Mouse (Mus musculus) kidney, adult 11 months (tissue): ENCODE measurements around the gene Rbp3.

ENCODE experiments used
- DNase-seq: peaks from one replicate; pipeline ENCODE4 v3.0.0; 2022

The Rbp3 gene

DNA sequence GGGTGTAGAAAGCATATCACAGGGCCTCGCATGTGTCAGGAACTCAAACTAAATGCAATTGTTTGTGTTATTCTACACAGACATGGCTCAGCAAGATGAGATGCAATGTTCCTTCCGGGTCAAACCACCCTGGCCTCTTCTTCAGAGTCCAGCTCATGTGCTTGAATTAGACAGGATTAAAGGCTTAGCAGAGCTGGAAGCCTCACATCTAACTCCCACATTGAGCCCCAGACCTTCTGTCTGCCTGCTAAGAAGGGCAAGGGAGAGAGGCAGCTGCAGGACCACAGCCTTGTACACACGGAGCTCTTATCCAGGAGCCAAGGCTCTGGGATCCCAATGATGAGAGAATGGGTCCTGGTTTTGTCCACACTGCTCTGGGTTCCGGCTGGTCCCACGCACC, at the start of gene Rbp3:
Gene Rbp3 (plus strand): TSS at position 243 of the 400 bp plus-strand sequence.
- no peak for DNase-seq

- no peak for DNase-seq
Measured at GRCm38 (mm10) chr14:33904851-33905250, 49.0 kb upstream of the Rbp3 start.

DNA sequence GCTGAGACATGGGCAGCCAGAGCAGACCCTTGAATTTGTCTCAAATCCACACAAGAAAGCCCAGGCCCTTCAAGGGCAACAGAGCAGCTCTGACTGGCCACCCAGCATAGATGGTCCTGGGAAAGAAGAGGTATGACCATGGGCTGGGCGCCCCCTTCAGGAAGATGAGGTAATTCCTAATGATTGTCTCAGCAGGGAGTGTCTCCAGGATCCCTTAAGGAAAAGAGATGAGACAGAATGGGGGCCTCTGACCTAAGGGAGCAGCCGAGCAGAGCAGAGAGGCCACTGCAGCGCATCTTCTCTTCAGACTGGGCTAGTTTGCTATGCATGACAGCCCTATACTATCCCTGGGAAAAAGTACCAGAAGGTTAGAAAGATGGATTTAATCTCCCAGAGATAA, 40.1 kb upstream of the Rbp3 start:
- peak; percentile 37 for DNase-seq

DNA sequence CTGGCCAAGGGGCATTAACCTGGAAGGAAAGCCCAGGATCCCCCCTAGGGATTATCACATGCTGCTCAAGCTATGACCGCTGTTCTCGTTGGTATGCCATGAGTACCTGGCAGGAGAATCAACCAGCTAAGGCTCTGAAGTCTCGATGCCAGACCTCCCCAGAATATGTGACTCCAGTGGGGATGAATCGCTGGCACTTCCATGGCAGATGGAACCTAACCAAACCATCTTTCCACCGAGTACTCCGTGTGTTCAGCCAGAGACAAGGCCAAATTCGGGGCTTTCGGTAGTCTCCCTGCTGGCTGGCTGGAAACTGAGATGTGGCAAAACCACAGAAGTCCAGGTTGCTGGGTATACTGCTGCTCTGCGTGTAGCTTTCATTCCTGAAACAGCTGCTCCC, 39.6 kb upstream of the Rbp3 start:
- DNase-seq: no peak

DNA sequence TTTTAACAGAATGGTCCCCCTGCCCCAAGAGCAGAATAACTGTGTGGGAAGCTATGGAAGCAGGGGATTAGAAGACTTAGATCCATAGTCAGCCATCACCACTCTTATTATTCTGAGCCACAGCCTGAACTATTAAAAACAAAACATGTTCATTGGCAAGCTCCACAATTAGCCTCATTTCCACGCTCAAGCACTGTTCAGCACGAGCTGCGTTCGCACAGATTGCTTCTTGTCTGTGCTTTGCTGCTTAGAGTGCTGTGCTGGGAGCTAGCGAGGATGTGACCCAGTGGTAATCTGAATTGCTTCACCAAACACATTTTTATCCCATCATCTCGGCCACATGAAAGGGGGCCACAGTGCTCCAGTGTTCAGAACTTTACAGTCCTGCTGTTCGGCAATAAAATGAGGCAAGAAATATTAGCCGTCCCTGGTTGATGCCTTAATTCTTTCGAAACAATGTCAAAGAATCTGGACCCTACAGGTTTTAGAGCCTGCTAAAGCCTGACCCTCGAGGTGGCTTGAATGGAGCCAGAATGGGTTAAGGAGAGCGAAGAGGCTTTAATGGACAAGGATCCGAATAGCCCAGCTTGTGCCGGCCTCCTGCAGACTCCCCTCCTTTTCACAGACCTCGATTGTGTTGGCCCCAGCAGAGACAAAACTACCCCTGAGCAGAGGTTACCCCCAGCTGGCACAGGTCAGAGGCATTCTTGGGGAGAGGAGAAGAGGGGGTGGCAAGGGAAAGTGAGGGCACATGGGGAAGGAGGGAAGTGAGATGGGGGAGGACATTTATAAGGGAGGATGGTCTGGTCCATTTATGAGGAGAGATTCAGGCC, 32.9 kb upstream of the Rbp3 start:
- DNase-seq: no peak

DNA sequence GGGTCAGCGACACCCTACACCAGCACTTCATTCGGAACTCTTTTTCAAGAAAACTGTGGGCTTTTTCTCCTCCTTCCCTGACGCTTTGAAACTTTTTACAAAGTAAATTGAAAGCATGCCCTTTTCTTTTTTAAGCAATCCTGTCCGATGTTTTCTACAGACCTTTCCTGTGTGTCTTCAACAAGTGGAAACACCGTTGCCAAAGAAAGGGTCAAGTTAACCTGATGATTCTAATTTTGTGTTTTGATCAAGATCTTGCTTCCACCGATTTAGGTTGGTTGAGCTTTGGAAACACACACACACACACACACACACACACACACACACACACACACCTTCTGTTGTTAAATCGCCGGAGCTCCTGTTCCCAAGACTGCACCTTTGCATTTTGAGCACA, 31.0 kb upstream of the Rbp3 start:
- DNase-seq: no peak

- no peak for DNase-seq
Measured at GRCm38 (mm10) chr14:33923168-33924070, 30.4 kb upstream of the Rbp3 start, which contains the start of gene Gdf10. TSS of gene Gdf10 (plus strand) at chr14:33923587.

DNA sequence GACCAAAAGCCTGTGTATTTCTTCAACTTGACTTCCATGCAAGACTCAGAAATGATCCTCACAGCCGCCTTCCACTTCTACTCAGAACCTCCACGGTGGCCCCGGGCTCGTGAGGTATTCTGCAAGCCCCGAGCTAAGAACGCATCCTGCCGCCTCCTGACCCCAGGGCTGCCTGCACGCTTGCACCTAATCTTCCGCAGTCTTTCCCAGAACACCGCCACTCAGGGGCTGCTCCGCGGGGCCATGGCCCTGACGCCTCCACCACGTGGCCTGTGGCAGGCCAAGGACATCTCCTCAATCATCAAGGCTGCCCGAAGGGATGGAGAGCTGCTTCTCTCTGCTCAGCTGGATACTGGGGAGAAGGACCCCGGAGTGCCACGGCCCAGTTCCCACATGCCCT, 21.9 kb upstream of the Rbp3 start:
- DNase-seq: no peak

- peak; percentile 28 for DNase-seq
Measured at GRCm38 (mm10) chr14:33932935-33933703, 20.7 kb upstream of the Rbp3 start.

DNA sequence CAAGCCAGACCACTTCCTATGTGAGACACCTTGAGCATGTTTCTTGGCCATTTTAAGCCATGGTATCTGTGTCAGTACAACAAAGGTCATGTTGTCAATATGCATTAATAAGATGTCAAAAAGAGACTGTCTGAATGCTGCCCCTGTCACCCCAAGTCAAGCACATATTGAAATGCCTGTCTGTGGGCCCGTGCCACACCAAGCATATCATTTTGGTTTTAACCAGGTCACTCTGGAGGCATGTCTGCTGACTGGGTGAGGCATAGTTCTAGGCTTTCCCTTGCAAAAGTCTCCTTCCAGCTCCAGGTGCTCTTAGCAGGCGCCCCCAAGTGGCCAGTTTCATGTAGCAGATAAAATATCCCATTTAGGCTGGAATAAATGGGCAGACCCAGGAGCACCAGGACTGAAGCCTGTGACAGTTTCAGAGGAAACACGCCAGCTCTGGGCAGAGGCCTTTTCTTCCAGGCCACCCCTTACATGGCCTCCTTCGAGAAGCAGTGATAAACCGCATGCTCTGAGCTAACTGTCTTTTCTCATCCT, 20.0 kb upstream of the Rbp3 start:
- DNase-seq: peak; percentile 14

DNA sequence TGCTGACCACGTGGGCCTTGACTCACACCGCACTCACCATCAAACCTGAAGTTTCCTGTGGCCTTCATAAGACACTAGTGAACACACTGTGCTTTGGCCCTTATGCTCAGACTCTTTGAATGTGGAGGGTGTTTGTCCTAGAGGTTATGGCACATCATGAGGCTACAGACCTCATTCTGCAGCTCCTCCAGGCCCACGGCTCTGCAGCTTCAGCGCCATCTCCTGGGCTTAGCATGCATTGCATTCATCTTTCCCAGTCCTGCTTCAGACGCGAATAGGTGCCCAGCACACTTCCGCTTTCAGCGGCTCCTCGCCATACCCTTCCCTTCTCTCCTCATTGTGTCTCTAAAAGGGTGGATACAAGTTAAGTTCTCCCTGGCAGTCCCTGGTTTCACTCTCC, 14.7 kb upstream of the Rbp3 start:
- DNase-seq: no peak

GRCm38 (mm10) chr14:33940739-33941138, 13.1 kb upstream of the Rbp3 start, which contains the start of gene Gdf2:
TSS of gene Gdf2 (plus strand) at chr14:33941039.
- no peak for DNase-seq

GRCm38 (mm10) chr14:33942222-33942621, 11.6 kb upstream of the Rbp3 start:
- DNase-seq: no peak

DNA sequence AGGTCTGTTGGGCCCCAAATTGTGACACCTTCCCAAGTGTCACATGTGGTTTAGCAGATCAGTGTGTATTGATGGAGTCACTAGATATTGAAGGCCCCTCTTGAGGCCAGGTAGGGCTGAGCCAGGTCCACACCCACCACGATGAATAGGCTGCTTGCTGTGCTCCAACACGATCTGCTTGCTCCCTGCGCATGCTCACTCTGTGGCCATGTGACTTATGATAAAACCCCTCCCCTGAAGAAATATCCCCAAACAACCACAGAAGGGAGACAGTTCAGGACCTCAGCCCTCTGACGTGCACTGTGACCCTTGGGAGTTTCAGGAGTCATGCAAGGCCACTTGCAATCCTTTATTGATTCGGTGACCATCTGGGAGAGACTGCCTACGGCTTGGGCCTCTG, 7.7 kb upstream of the Rbp3 start:
- DNase-seq: no peak

DNA sequence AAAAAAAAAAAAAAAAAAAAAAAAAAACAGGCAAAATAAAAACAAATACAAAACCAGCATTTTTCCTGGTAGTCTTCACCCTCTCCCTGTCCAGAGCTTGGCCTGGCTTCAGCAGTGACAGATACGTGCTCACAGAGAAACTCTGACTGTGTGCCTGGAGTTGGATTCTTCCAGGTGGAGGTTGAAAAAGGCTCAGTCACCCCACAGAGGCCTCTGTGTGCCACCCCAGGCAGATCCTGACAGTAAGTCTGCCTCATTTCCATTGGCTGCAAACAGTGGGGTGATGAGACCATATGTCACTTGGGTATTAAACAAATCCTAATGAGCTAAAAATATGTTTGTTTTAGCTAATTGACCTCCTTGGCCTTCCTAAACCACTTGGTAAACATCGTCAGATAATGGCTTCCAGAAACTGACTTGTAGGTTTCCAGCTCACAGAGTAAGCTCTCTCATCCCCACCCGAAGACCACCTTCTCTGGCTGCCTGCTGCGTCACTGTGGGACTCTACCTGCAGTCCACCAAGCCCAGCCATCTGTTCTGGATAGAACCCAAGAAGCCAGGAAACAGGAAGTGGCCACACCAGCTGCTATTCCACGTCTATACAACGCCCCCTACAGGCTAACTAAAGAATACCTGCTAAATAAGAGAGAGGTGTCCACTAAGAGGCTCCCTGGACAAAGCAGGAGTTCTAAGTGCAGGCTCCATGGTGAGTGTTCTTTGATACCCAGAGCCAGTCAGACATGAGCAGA, 1.4 kb upstream of the Rbp3 start:
- no peak for DNase-seq

- DNase-seq: no peak
Measured at GRCm38 (mm10) chr14:33956055-33956454, 2.3 kb downstream of the Rbp3 start.

DNA sequence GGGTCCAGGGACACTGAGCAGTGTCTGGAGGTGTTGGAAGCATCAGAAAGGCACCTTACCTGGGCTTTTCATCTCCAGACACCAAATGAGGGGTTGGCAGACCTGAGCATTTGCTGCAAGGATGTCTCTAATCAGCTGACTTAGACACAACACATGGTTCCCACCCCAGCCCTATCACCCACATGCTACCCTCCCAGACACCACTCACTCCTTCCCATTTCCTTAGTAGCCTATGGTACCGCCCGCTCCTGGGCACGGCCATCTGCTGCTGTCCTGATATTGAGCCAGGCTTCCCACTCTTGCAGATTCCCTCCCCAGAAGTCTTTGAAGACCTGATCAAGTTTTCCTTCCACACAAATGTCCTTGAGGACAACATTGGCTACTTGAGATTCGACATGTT, 4.4 kb downstream of the Rbp3 start:
- DNase-seq: no peak

- no peak for DNase-seq
Measured at GRCm38 (mm10) chr14:33958841-33959240, 5.0 kb downstream of the Rbp3 start.

DNA sequence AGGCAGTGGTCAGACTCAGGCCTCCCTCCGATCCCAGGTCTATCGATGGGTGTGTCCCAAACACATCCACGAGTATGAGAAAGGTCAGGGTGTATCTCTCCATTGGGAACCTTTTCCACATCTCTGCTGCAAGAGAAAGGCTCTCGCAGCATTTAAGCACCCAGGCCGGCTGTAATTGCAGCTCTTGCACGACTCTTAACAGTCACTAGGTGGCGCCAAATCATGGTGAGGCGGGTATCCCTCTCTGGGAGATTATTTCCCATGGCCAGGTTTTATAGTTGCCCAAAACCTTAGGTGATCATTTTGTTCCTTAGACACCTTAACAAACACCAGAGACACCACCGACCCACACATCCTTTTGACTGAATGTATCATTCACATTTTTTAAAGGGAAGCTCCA, 5.5 kb downstream of the Rbp3 start:
- DNase-seq: no peak

GRCm38 (mm10) chr14:33965675-33966074, 11.9 kb downstream of the Rbp3 start:
- no peak for DNase-seq

DNA sequence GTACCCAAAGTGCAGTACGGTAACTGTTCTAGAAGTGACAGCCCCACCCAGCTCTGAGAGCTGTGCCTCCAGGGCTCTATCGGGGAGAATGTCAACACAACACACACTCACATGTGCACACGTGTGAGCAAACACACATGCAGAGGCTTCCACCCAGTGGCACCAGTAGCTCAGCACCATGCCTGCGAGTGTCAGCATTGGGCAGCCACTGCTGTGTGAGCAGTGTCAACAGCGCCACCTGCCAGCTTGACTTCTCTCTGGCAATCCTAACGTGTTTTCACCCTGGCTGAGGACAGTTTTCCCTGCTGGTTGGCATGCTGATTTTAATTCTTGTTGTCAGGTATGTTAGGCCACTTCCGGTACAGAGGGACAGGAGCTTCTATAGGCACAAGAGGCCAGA, 18.9 kb downstream of the Rbp3 start:
- DNase-seq: no peak

DNA sequence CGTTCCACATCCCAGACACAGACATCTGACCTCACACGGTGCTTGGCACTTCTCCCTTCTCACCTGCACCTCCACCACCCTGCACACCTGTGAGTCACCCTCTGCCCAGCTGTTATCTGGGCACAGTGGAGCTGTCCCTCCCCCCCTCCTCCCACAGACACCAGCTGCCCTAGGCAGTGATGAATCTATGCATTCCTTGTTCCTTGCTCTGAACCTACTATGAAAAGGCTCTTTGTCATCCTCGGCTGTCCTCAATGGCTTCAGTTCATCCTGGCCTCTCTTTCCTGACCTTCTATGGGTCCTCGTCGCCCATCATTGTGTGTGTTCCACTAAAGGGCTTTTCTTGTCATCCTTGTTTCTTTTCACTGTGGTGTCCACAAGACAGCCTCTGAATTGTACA, 20.9 kb downstream of the Rbp3 start:
- no peak for DNase-seq
